Mouse (Mus musculus) C2C12 (cell line): ENCODE measurements around the gene Gramd1b.

Experiments
- CEBPB ChIP-seq: IDR thresholded peaks from one replicate; pipeline ENCODE4 v1.6.1; 2011; ENCODE audit warnings: low read depth, mild to moderate bottlenecking, control low read depth, moderate library complexity
- CTCF ChIP-seq: IDR thresholded peaks from one replicate; pipeline ENCODE4 v1.5.1; 2011; ENCODE audit not compliant: control insufficient read depth, insufficient read depth, insufficient read length
- MAX ChIP-seq: IDR thresholded peaks from one replicate; pipeline ENCODE4 v1.6.1; 2011; ENCODE audit warnings: mild to moderate bottlenecking, control low read depth
- MYOD1 ChIP-seq: IDR thresholded peaks from one replicate; pipeline ENCODE4 v1.6.1; 2011; ENCODE audit warnings: low read depth; ENCODE audit not compliant: control insufficient read depth, insufficient read length
- MYOG ChIP-seq: IDR thresholded peaks from one replicate; pipeline ENCODE4 v1.6.1; 2011; ENCODE audit not compliant: control insufficient read depth, insufficient read length; ENCODE audit errors: extremely low read depth
- USF1 ChIP-seq: IDR thresholded peaks from one replicate; pipeline ENCODE4 v1.6.1; 2011; ENCODE audit warnings: low read depth, mild to moderate bottlenecking, control low read depth, moderate library complexity

GRCm38 (mm10) chr9:40414498-40414903 lies 116.7 kb downstream of the Gramd1b start:
- TF ChIP-seq MYOD1 (no peak), CTCF (no peak), MAX (no peak), USF1 (no peak), MYOG (no peak), CEBPB (no peak)
